Mouse (Mus musculus): Measurements from ENCODE around the gene A630023A22Rik. TPM values are rescaled to one million over a fixed set of nuclear protein-coding genes. Genes with fewer than 3 reads are reported as not detected.

A630023A22Rik gene
- total and polyA plus RNA-seq, 2 experiments from 2014 or later: 2.2 TPM; not detected in 1

DNA sequence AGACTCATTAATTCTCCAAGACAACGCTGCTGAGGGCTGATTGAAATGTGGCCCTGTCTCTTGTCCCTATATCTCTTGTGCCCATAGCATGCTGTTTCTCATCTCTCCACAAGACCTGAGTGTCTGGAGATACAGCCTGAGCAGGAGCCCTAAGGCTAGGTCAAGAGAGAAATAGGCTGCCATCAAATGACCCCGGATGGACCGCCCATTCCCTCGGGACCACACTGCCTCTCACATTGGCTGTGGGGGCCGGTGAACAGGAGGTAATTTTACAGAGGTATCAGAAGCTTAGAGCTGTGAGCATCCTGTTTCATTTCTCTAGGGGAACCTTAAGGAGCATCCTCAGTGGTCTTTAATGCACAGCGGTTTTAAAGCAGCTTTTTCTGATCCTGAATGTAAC, 28.7 kb upstream of the A630023A22Rik start:
- peak; percentile 27; the same call in 1 of the 2 replicates for ATAC-seq
- Histone ChIP-seq H3K9me3 (ENCODE audit: low read length) (no peaks in the 10 kb centered on the region), H3K27ac (no peak overlapping the region), H3K27me3 (ENCODE audit: insufficient read depth, low read length) (no peaks in the 10 kb centered on the region), H3K4me2 (ENCODE audit: low read depth, low read length) (no peak overlapping the region), H3K4me1 (ENCODE audit: insufficient read depth, low read length) (0 out of 2 replicates have a peak, but pooled peaks cover 7% of the 10 kb centered on the region), H3K36me3 (ENCODE audit: insufficient read depth, low read length) (no peaks in the 10 kb centered on the region), H3K4me3 (ENCODE audit: low read length) (no peak overlapping the region), H3K9ac (replicated peaks; ENCODE audit: low read length) (no peak overlapping the region)
- 62% methylated on average over 6 of the region's 6 CpGs for WGBS
- no peak for DNase-seq (ENCODE audit: low spot score)
- TF ChIP-seq CTCF (IDR thresholded peaks at IDR 0.05; ENCODE audit: low read depth): no peak

DNA sequence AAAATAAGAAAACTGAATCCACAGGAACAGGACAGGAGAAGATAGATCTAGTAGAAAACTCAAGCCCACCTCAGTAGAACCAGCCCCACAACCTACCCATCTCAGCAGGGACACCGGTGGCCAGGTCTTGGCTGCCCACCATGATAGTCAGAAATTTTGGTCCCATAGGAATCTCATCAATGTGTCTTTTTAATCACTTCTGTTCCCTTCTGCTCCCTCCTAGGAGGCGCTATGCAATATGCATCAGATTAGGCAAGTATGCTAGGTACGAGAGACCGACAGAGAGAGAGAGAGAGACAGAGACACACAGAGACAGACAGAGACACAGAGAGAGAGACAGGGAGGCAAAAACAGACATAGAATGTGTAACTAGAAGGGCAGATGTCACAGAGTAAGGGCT, 19.1 kb upstream of the A630023A22Rik start:
- Histone ChIP-seq H3K4me2 (ENCODE audit: low read depth, low read length) (no peak overlapping the region), H3K27me3 (ENCODE audit: insufficient read depth, low read length) (no peaks in the 10 kb centered on the region; the same call in 1 of the 2 replicates), H3K4me3 (ENCODE audit: low read length) (no peak overlapping the region), H3K9me3 (ENCODE audit: low read length) (no peaks in the 10 kb centered on the region), H3K36me3 (ENCODE audit: insufficient read depth, low read length) (no peaks in the 10 kb centered on the region), H3K9ac (replicated peaks; ENCODE audit: low read length) (no peak overlapping the region), H3K4me1 (ENCODE audit: insufficient read depth, low read length) (no peaks in the 10 kb centered on the region), H3K27ac (no peak overlapping the region)
- DNase-seq (ENCODE audit: low spot score): no peak
- no peak for ATAC-seq
- TF ChIP-seq CTCF (IDR thresholded peaks at IDR 0.05; ENCODE audit: low read depth): no peak
- 93% methylated on average over 4 of the region's 4 CpGs for WGBS

DNA sequence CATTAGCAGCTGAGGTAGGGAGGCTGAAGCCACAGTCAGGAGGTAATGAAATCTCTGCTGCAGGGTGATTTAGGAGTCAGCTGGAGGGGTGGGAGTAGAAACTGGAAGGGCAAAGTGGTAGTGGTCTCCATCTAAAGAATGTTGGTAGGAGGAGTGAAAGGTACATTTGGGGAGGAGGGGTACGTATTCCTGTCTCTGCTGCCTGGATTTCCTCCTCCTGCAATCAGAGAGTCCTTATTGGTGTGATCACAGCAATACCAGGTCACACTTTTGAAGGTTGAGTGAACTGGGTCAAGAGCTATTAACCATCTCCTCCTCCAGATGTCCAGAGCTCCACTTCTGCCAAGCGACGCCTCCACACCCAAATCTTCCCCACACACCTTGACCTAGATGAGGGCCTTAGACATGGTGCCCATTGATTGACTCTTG, 18.4 kb upstream of the A630023A22Rik start:
- Histone ChIP-seq H3K27me3 (ENCODE audit: insufficient read depth, low read length) (no peaks in the 10 kb centered on the region; the same call in 1 of the 2 replicates), H3K9ac (replicated peaks; ENCODE audit: low read length) (no peak overlapping the region), H3K4me3 (ENCODE audit: low read length) (no peak overlapping the region), H3K27ac (no peak overlapping the region), H3K4me1 (ENCODE audit: insufficient read depth, low read length) (no peaks in the 10 kb centered on the region), H3K36me3 (ENCODE audit: insufficient read depth, low read length) (no peaks in the 10 kb centered on the region), H3K9me3 (ENCODE audit: low read length) (no peaks in the 10 kb centered on the region), H3K4me2 (ENCODE audit: low read depth, low read length) (no peak overlapping the region)
- ATAC-seq (no peak), DNase-seq (ENCODE audit: low spot score) (no peak)
- 87% methylated on average over 3 of the region's 3 CpGs for WGBS
- no peak for TF ChIP-seq CTCF (IDR thresholded peaks at IDR 0.05; ENCODE audit: low read depth)

DNA sequence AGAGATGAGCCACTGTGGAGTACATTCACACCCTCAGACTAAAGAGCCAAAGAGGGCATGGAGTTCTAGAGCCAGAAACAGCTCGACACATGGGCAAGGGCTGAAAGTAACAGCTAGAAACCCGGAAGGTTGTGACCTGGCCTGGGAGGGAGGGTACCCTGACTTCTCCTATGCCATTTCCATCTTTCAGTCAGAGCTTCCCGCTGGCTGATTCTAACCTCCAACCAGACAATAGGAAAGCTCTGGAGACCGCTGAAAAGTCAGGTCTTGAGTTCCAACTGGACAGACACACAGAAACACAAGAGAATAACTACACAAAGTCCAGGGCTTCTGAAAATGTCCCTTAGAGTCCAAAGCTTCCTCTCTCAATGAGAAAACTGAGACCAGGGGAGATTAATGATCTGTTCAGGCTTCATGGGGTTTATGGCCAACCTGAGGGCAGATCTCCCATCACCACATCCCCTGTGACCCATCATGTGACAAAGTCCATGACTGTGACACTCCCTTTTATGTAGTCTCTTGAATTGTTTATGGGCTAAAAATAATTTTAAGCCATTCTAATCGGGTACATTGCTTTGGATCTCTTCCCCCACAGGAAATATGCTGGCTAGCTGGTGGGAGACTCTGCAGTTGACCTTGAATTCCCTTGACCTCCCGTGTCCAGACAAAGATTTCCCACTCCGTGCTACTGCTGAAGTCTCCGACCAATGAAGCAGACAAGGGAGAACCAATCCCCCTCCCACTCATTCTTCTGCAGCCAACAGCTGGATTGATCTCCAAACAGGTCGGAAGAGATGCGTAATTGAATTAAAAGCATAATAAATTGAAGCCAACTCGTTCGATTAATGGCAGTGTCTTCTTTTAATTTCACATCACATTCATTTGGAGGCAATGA, 17.7 kb upstream of the A630023A22Rik start:
- Histone ChIP-seq H3K4me2 (ENCODE audit: low read depth, low read length) (no peak overlapping the region), H3K4me1 (ENCODE audit: insufficient read depth, low read length) (no peaks in the 10 kb centered on the region), H3K27me3 (ENCODE audit: insufficient read depth, low read length) (no peaks in the 10 kb centered on the region; the same call in 1 of the 2 replicates), H3K9me3 (ENCODE audit: low read length) (no peaks in the 10 kb centered on the region), H3K27ac (no peak overlapping the region), H3K4me3 (ENCODE audit: low read length) (no peak overlapping the region), H3K36me3 (ENCODE audit: insufficient read depth, low read length) (no peaks in the 10 kb centered on the region), H3K9ac (replicated peaks; ENCODE audit: low read length) (no peak overlapping the region)
- TF ChIP-seq CTCF (IDR thresholded peaks at IDR 0.05; ENCODE audit: low read depth): no peak
- DNase-seq (ENCODE audit: low spot score) (no peak), ATAC-seq (no peak)
- WGBS: 77% methylated on average over 12 of the region's 12 CpGs

DNA sequence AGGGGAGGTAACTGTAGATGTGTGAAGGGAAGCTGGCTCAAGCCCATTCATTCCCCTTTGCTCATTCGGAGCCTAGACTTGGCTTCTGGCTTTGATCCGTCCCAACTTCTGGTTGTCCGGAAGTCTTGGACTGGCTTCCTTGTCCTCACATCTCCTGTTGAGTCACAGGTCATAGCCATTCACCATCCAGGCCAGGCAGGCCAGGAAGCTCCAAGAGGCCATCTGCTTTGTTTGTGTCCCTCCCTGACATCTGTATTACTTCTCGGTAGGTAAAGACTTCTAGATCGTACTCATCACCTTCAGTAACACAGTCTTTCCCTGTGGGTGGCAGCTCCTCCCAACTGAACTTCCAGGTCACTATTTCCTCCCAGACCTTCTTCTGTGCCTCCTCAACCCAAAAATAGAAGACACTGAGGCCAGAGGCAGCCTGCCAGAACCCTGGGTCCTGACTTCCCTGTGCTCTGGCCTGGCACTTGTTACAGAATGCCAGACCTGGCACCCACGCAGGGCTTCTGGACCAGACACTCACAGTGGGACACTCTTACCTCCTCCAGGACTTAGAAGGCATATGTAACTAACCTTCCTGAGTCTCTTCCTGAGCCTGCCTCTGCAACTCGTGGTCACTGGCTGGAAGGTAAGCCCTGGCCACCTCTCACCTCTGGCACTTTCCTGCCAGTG, 16.6 kb upstream of the A630023A22Rik start:
- 65% methylated on average over 7 of the region's 7 CpGs for WGBS
- H3K27me3 ChIP-seq (ENCODE audit: insufficient read depth, low read length): no peaks in the 10 kb centered on the region; the same call in 1 of the 2 replicates
- H3K4me2 ChIP-seq (ENCODE audit: low read depth, low read length): no peak overlapping the region
- no peaks in the 10 kb centered on the region for H3K36me3 ChIP-seq (ENCODE audit: insufficient read depth, low read length)
- no peak overlapping the region for H3K27ac ChIP-seq
- H3K9ac ChIP-seq (replicated peaks; ENCODE audit: low read length): no peak overlapping the region
- no peak for ATAC-seq
- no peak for TF ChIP-seq CTCF (IDR thresholded peaks at IDR 0.05; ENCODE audit: low read depth)
- no peak for DNase-seq (ENCODE audit: low spot score)
- no peaks in the 10 kb centered on the region for H3K9me3 ChIP-seq (ENCODE audit: low read length)
- H3K4me3 ChIP-seq (ENCODE audit: low read length): no peak overlapping the region
- no peaks in the 10 kb centered on the region for H3K4me1 ChIP-seq (ENCODE audit: insufficient read depth, low read length)

DNA sequence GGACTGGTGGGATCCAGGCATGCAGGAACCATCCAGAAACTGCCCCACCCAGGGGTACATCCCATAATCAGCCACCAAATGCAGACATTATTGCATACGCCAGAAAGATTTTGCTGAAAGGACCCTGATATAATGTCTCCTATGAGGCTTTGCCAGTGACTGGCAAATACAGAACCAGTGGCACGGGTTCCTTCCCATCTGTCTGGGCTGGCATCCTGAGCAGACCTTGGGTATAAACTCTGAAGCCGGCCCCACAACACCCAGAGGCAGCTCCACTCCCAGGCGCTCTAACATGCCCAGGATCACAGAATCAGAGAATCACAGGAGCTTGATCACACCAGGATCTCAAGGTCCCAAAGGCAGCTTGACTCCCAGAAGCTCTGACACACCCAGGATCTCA, 11.8 kb upstream of the A630023A22Rik start:
- H3K27ac ChIP-seq: no peak overlapping the region
- H3K9ac ChIP-seq (replicated peaks; ENCODE audit: low read length): no peak overlapping the region
- H3K4me1 ChIP-seq (ENCODE audit: insufficient read depth, low read length): no peaks in the 10 kb centered on the region
- ATAC-seq (no peak), DNase-seq (ENCODE audit: low spot score) (no peak)
- H3K4me3 ChIP-seq (ENCODE audit: low read length): no peak overlapping the region
- no peak overlapping the region for H3K4me2 ChIP-seq (ENCODE audit: low read depth, low read length)
- no peak for TF ChIP-seq CTCF (IDR thresholded peaks at IDR 0.05; ENCODE audit: low read depth)
- no peaks in the 10 kb centered on the region for H3K36me3 ChIP-seq (ENCODE audit: insufficient read depth, low read length)
- WGBS: 82% methylated on average over 4 of the region's 4 CpGs
- H3K9me3 ChIP-seq (ENCODE audit: low read length): no peaks in the 10 kb centered on the region
- no peaks in the 10 kb centered on the region for H3K27me3 ChIP-seq (ENCODE audit: insufficient read depth, low read length)

All from hindbrain, postnatal 0 days (tissue).